Mouse (Mus musculus) megakaryocyte-erythroid progenitor cell, adult 5 weeks (primary cell): ENCODE data around the gene Olfr250. TPM values are rescaled to one million over a fixed set of nuclear protein-coding genes. Genes with fewer than 3 reads are reported as not detected.

ENCODE experiments used
- polyA plus RNA-seq: library from polyadenylated mRNA; stranded (reverse); fragments of >175 nt; gene quantifications from 2 replicates; pipeline ENCODE4 v1.2.3, GENCODE M21; 2012

Olfr250 gene
- polyA plus RNA-seq, result not detected in 2 replicates

DNA sequence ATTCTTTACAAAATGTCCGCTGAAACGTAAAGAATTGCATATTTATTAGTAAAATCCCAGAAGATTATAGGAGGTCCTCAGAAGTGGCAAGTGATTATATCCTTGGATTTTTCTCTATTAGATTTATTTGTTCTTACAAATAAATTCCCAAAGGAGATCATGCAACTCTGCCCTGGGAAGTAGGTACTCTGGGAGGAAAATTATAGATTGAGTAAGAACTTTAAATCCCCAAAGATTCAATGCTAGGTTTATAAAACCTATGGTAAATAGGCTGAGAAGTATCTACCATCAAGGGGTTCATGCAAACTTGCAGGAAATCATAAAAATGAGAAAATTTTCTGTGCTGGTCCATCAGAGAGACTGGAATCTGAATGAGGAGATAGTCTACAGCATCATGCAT, at the start of gene Olfr250:
Gene Olfr250, plus strand, starts transcription at position 301 of the 400 bp plus-strand sequence.

DNA sequence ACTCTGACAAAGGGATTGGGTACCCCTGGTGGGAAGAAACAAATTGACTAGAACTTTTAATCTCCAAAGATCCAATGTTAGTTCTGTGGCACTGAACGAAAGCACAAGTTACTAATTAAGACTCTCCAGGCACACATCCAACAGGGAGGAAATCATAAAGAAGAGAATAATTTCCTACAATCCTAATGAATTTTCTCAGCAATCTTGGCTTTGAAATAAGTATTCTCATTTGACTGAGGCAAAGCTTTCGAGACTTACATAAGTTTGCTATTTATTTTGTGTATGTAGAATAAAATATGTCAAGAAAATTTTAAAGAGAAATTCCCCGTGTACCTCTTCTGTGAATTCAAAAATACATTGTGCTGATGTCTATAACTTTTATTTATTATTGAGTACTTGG, 37.9 kb upstream of the Olfr250 start, which contains the start of gene Olfr25:
Gene Olfr25, plus strand, starts transcription at position 301 of the 400 bp plus-strand sequence.

DNA sequence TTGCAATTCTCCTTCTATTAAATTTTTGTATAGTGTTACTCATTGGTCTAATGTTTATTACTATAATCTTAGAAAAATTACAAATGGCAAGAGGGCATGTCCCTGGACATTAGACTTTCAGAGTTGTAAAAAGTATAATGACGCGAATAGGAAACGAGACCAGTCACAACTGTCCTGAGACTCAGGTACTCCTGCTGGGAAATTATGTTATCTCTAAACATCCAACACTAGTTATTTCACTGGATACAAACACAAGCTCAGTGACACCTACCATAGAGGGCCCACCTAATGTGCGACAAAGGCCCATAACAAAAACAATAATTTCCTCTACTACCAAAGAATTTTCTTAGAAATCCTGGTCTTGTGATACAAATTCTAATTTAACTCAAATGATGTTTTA, 18.6 kb upstream of the Olfr250 start, which contains the start of gene Olfr898:
Gene Olfr898, plus strand, starts transcription at position 301 of the 400 bp plus-strand sequence.

DNA sequence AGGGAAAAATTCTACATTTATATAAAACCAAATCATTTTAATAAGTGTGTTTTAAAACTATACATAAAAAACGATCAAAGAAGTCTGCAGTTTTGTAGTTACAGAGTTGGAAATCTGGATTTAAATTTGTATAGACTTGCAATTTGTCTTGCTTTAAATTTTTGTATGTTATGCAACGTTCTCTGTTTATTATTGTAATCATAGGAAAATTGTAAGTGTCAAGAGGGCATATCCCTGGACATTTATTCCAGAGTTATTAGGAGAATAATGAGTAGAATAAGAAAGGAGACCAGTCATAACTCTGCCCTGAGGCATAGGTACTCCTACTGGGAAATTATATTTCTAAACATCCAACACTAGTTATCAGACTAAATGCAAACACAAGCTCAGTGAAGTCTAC, 10.1 kb downstream of the Olfr250 start, which contains the start of gene Olfr251:
Gene Olfr251, plus strand, starts transcription at position 301 of the 400 bp plus-strand sequence.

DNA sequence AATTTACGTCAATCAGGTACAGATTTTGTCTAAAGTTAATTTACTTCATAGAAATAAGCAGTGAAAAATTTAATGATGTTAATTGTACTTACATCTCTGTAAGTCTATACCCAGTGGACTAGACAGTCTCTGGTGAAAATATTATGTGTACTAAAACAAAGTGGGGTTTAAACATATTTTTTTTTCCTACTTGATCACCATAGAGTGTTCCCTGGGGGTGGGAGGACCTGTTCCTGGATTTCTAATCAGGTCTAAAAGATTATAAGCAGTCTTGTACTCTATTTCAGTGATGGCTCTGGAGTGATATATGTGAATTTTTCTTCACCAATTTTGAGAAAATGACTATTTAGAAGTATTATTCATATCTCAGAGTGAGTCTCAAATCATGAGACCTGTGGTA, 34.7 kb downstream of the Olfr250 start, which contains the start of gene Olfr147:
Gene Olfr147, plus strand, starts transcription at position 301 of the 400 bp plus-strand sequence.

Other genes starting within 250 kb of the Olfr250 start
- gene Olfr890, start 224.4 kb upstream of the Olfr250 start, polyA plus RNA-seq, result not detected in 2 replicates
- not detected in 2 replicates for gene Olfr891, start 186.1 kb upstream of the Olfr250 start, polyA plus RNA-seq
- not detected in 2 replicates for gene Olfr893, start 158.5 kb upstream of the Olfr250 start, polyA plus RNA-seq
- not detected in 2 replicates for gene Olfr894, start 148.8 kb upstream of the Olfr250 start, polyA plus RNA-seq
- not detected in 2 replicates for gene Olfr143, start 114.1 kb upstream of the Olfr250 start, polyA plus RNA-seq
- not detected in 2 replicates for gene Olfr895, start 99.0 kb upstream of the Olfr250 start, polyA plus RNA-seq
- gene Olfr896-ps1, start 75.8 kb upstream of the Olfr250 start, polyA plus RNA-seq, result not detected in 2 replicates
- gene Olfr25, start 37.8 kb upstream of the Olfr250 start, polyA plus RNA-seq, result 0.02 TPM in 1 of 2 replicates, not detected in the other
- gene Olfr898, start 18.5 kb upstream of the Olfr250 start, polyA plus RNA-seq, result 0.03 and 0.04 TPM in 2 replicates
- gene Olfr251, start 10.2 kb downstream of the Olfr250 start, polyA plus RNA-seq, result not detected in 2 replicates
- not detected in 2 replicates for gene Olfr147, start 34.8 kb downstream of the Olfr250 start, polyA plus RNA-seq
- not detected in 2 replicates for gene Olfr901, start 62.6 kb downstream of the Olfr250 start, polyA plus RNA-seq
- not detected in 2 replicates for gene Olfr902, start 80.8 kb downstream of the Olfr250 start, polyA plus RNA-seq
- gene Olfr904, start 96.2 kb downstream of the Olfr250 start, polyA plus RNA-seq, result 0.02 TPM in 1 of 2 replicates, not detected in the other
- gene Olfr905, start 104.2 kb downstream of the Olfr250 start, polyA plus RNA-seq, result not detected in 2 replicates
- not detected in 2 replicates for gene Olfr906, start 120.2 kb downstream of the Olfr250 start, polyA plus RNA-seq
- not detected in 2 replicates for gene Olfr907, start 128.9 kb downstream of the Olfr250 start, polyA plus RNA-seq
- not detected in 2 replicates for gene Olfr911-ps1, start 154.7 kb downstream of the Olfr250 start, polyA plus RNA-seq
- not detected in 2 replicates for gene Olfr910, start 171.0 kb downstream of the Olfr250 start, polyA plus RNA-seq
- gene Olfr912, start 213.3 kb downstream of the Olfr250 start, polyA plus RNA-seq, result not detected in 2 replicates
- gene Olfr913, start 225.9 kb downstream of the Olfr250 start, polyA plus RNA-seq, result not detected in 2 replicates
- not detected in 2 replicates for gene Olfr914, start 238.2 kb downstream of the Olfr250 start, polyA plus RNA-seq